Mouse (Mus musculus) brain, adult 2 months (tissue): Measurements from ENCODE around the gene Ncoa4.
"Not testable (repeated sequence)": the region's sequence is repeated elsewhere in the genome, so short reads cannot be mapped to it uniquely, and the experiment has no call there.

Source experiments
- DNase-seq: peaks from one replicate; pipeline ENCODE4 v3.0.0; 2011; ENCODE audit warnings: low read depth, low spot score

Gene Ncoa4

DNA sequence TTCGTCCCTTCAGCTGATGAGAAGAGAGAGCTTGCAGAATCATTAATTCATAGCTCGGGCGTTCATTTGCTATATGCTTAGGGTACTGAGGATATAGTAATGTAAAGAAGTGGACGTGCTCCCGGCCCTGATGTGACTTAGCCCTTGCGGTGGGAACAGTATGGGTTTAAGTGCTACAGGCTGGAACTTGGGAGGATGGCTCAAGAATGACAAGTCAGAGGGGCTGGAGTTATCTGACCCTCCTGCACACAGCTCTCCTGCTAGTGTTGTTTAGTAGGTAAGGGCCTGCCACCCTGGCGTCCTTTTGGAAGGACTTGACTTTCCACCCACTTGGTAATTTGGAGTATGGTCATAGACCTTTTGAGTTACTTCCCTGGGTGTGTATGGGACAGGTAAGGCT is 898 bp downstream of the Ncoa4 start:
- no peak for DNase-seq

DNA sequence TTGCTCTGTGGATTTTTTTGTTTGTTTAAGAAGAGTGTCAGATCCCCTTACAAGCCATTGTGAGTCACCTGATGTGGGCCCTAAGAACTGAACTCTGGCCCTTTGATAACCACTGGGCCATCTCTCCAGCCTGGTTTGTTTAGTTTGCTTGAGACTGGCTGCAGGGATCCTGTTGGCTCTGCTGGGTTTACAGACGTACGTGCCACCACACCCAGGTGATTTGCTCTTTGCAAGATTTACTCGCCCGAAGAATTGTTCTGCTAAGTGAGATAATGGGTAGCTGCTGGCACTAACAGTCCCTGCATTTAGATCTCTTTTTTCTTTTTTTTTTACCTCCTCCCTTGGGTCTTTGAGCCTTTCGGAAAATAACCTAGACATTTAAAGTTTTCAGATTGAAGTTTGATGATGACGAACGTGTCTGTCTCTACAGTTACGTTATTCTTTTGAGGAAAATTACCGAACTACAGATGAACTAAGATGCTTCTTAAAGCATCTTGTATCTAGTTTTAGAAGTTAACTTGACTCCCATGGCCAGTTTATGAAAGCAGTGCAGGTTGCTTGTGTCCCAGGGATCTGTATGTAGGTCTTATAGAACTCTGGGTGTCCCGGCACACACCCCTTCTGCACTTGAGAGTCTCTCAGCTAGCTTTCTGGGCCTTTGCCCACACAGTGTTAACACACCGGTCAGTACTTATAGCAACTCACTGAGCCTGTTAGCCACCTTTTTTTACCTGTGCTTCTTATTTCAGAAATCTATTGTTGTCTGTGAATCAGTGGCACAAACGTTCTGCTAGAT is 1.6 kb downstream of the Ncoa4 start:
- no peak for DNase-seq

GRCm38 (mm10) chr14:32162231-32162630 is 2.6 kb downstream of the Ncoa4 start:
- DNase-seq = no peak

DNA sequence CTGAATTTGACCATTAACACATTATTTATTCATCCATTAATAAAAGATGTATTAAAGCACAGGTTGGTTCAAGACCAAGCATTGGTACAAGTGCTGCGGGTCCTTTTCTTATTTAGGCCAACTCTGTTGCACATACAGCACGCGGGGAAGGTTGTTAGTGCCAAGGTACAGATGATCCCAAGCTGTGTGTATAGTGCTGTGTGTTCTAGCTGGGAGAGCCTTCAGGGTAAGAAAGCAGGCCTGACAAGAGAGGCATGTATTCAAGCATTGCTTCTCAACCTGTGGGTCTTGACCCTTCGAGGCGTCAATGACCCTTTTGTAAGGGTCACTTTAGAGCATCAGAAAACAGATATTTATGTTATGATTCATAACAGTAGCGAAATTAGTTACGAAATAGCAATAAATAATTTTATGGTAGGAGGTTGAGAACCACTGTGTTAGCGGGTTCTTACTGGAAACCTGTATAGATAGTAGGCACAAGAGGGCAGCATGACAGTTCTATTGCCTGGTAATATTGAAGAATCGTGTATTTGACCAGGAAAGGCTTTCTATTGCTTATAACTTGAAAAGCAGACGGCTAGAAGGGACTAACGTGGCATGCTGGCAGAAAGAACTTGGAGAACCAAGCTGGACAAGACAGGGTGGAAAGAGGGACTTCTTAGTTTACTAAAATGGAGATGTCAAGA is 3.7 kb downstream of the Ncoa4 start:
- DNase-seq = no peak

DNA sequence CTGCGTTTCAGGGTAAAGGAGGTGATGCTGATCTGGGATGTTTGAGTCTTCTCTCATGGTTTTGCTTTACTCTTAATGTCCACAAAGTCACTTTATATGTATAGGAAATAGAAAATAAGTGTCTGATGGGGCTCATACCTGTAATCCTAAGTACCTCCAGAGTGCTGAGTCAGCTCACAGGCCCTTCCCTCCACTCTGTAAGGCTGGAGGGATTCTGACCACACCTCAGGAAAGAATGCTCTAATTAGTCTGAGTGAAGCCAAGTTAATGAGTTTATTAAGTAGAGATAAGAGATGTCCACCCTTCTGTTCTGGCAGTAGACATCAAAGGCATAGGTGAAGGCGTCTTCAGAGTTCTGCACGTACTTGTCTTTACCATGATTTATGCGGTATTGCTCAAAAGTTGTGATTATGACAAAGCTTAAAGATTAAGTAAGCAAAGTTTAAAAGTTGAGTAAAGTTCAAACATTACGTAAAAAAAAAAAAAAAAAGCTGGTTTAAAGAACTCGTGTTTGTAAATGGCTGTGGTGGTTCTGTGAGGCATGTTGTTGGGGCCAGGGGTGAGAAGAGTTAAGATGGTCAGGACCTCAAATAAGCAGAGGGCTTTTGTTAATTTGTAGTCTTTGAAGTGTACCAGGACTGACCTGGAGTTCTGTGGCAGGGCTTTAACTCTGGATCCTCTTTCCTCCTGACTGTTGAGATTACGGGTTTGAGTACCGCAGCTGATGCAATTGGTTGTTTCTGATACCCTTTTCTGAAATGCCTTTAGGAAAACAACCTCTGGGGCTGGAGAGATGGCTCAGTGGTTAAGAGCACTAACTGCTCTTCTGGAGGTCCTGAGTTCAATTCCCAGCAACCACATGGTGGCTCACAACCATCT is 4.7 kb downstream of the Ncoa4 start:
- DNase-seq = no peak

GRCm38 (mm10) chr14:32165278-32166061 is 5.8 kb downstream of the Ncoa4 start:
- DNase-seq = peak; percentile 88

GRCm38 (mm10) chr14:32166062-32166441 is 6.4 kb downstream of the Ncoa4 start:
- DNase-seq = no peak

GRCm38 (mm10) chr14:32166840-32167239 is 7.2 kb downstream of the Ncoa4 start:
- no peak for DNase-seq

DNA sequence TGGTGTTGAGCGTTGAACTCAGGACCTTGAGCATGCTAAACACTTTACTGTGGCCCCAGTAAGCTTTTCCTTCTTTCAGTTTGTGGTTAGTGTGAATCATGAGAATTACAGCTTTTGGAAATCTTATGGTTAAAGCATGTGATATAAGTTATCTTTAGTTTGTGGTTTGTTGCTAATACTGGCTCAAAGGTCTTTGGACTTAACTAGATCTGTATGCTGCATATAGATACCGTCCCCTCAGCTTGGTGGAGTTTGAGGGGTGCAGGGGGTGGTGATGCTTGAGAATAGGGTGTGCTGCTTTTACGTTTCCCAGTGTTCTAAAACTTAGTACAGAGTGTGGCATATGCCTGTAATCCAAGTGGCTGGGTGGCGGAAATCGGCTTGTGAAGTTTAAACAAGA is 7.7 kb downstream of the Ncoa4 start:
- DNase-seq = no peak

- no peak for DNase-seq
These were observed 9.1 kb downstream of the Ncoa4 start for GRCm38 (mm10) chr14:32168653-32169231.

DNA sequence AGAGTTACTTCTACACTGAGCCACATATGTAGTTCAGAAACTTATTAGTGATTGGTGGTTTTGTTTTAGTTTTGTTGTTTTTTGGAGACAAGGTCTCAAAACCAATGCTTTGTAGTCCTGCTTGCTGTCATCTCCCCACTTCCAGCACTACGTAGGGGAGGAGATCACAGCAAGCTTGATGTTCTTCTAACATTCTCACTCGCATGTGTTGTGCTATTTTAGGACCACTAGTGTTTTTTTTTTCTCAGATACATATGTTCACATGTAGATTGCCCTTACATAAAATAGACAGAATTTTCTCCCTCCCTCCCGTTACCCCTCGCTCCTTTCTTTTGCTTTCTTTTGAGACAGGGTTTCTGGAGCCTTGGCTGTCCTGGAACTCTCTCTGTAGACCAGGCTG is 10.5 kb downstream of the Ncoa4 start:
- DNase-seq = peak; percentile 22

DNA sequence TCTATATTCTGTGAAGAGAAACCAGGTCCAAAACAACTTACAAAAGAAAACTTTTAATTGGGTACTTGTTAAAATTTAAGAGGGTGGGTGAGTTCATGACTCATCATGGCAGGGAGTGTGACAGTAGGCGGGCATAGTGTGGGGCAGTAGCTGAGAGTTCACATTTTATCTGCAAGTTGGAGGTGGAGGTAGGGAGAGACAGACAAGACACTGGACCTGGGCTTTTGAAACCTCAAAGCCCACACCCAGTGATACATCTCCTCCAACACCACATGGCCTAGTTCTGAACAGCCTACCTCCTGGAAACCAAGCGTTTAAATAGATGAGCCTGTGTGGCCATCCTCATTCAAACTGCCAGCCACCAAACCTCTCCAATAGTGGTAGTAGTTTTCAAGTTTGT is 15.6 kb downstream of the Ncoa4 start:
- peak; percentile 35 for DNase-seq

DNA sequence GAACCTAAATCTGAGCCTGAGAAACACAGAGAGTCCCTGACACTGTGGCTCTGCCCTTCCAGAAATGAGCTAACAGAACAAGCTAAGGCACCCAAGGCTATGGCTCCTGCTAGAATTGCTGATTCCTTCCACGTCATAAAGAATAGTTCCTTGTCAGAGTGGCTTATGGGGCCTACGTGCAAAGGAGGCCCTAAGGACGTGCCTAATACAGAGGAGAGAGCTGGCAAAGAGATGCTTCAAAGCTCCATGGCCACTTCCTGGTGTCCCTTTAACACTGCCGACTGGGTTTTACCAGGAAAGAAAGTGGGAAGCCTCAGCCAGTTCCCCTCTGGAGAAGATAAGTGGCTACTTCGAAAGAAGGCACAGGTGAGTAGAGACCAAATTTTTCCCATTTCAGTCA is 16.9 kb downstream of the Ncoa4 start:
- DNase-seq = not testable (repeated sequence)

- no peak for DNase-seq
These were observed 19.9 kb downstream of the Ncoa4 start for GRCm38 (mm10) chr14:32179393-32180195.

DNA sequence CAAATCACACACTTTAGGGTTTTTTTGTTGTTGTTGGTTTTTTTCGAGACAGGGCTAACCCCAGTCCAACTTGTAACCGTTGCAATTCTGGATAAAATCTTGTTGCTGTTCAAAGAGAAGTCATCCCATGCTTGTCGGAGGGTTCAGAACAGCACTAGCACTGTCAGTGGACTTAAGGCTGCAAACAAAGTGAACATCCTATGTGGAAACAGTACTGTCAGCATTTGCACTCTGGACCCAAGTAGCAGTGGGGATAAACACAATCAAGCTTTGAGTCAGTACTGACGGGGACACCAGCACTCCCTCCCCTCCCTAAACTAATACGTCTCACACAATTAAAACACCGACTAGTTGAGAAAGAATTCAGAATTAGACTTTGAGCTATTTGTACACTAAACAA is 21.2 kb downstream of the Ncoa4 start:
- DNase-seq = no peak

- DNase-seq = no peak
These were observed 24.2 kb downstream of the Ncoa4 start for GRCm38 (mm10) chr14:32183846-32184245.

- DNase-seq = no peak
These were observed 31.1 kb downstream of the Ncoa4 start for GRCm38 (mm10) chr14:32190627-32191391.

- no peak for DNase-seq
These were observed 32.3 kb downstream of the Ncoa4 start for GRCm38 (mm10) chr14:32191926-32192325.

DNA sequence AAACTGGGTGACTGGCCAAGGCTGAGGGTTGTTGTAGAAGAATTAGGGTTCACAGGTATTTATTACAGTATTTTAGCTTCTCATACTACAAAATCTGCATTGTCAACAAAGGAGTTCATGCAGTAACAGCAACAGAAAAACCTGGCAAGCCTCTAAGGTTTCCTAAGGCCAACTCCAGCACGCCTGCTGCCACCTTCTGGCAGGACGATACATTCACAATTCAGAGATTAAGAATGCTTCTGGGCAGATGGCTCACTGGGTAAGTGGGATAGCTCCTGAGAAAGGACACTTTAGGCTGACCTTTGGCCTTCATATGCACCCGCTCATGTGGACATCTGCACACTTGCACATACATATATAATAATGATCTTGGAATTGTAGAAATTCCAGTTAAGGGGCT is 32.8 kb downstream of the Ncoa4 start:
- DNase-seq = peak; percentile 78
